Mouse (Mus musculus) liver, adult 2 months (tissue): ENCODE data around the gene Vldlr.

Experiments
- CTCF ChIP-seq: fragments of 200-500 bp; IDR thresholded peaks from 2 replicates; pipeline ENCODE4 v1.5.1; 2011; ENCODE audit warnings: low read depth, low read length, control low read depth
- POLR2A ChIP-seq: fragments of 200-500 bp; IDR thresholded peaks from 2 replicates; pipeline ENCODE4 v1.6.1; 2011; ENCODE audit warnings: low read length, control low read depth; ENCODE audit not compliant: insufficient read depth; ENCODE audit errors: extremely low read depth

GRCm38 (mm10) chr19:27217941-27218411 lies 1.7 kb downstream of the Vldlr start:
- TF ChIP-seq CTCF: no peak
- TF ChIP-seq POLR2A: no peak
